Mouse (Mus musculus) ES-Bruce4 (cell line): ENCODE measurements around the gene Nxf1.

Experiments
- CTCF ChIP-seq: IDR thresholded peaks from one replicate; pipeline ENCODE4 v1.8.1; 2011; ENCODE audit warnings: low read depth, low read length
- EP300 ChIP-seq: IDR thresholded peaks from 2 replicates; pipeline ENCODE4 v1.6.1; 2011; ENCODE audit warnings: low read depth, low read length; ENCODE audit not compliant: insufficient read depth

DNA sequence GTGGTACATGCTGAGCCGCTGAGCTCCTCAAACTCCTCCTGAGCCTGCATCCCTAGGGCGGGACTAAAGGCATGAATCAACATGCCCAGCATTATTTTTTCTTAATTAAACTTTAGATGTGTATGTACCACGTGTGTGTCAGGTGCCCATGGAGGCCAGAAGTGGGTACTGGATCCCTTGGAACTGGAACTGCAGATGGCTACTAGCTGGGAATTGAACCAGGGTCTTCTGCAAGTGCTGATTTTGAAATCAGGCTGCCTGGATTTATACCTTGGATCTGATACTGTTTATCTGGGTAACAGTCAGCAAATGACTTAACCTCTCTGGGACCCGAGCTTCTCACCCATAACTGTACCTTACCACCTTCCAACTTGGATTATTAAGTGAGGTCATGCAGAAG, 34.9 kb upstream of the Nxf1 start:
- no peak for TF ChIP-seq CTCF
- TF ChIP-seq EP300, result no peak
